Mouse (Mus musculus) intestine, embryonic 16.5 days (tissue): ENCODE measurements at regions not wholly inside any gene's neighbourhood (a gene's known extent, or its start where the extent isn't known, plus 50 kb on each side); places are given as distances from the start of the nearest gene placed in this dataset.

Experiments used
- ATAC-seq: fragments of 200-750 bp; cut with Nextera tagmentation; 2 replicates; pipeline ENCODE4 v1.8.0; 2017; ENCODE audit warnings: moderate TSS enrichment, moderate library complexity
- H3K27ac ChIP-seq: fragments of 300-500 bp; sonication (generic); 2 replicates; pipeline ENCODE4 v1.5.1; 2014; ENCODE audit warnings: mild to moderate bottlenecking, low read length
- H3K27me3 ChIP-seq: fragments of 300-500 bp; sonication (generic); replicated peaks from 2 replicates; pipeline ENCODE4 v1.6.1; 2014; ENCODE audit warnings: low read length, control low read depth, mixed read lengths; ENCODE audit not compliant: control insufficient read depth, insufficient read depth
- H3K36me3 ChIP-seq: fragments of 300-500 bp; sonication (generic); 2 replicates; pipeline ENCODE4 v1.6.1; 2014; ENCODE audit warnings: low read length, control low read depth; ENCODE audit not compliant: control insufficient read depth, insufficient read depth
- H3K4me1 ChIP-seq: fragments of 300-500 bp; sonication (generic); 2 replicates; pipeline ENCODE4 v1.6.1; 2014; ENCODE audit warnings: low read length, control low read depth, mixed read lengths; ENCODE audit not compliant: control insufficient read depth, insufficient read depth
- H3K4me2 ChIP-seq: fragments of 300-500 bp; sonication (generic); 2 replicates; pipeline ENCODE4 v1.6.1; 2014; ENCODE audit warnings: low read depth, low read length, control low read depth
- H3K4me3 ChIP-seq: fragments of 300-500 bp; sonication (generic); 2 replicates; pipeline ENCODE4 v1.5.1; 2014; ENCODE audit warnings: mild to moderate bottlenecking, low read length
- H3K9ac ChIP-seq: fragments of 300-500 bp; sonication (generic); 2 replicates; pipeline ENCODE4 v1.6.1; 2014; ENCODE audit warnings: low read depth, low read length
- H3K9me3 ChIP-seq: fragments of 300-500 bp; sonication (generic); 2 replicates; pipeline ENCODE4 v1.6.1; 2016; ENCODE audit warnings: low read length, control low read depth; ENCODE audit not compliant: control insufficient read depth
- WGBS: fragments of 180-500 bp; shearing (Covaris S2); extraction: QIAGEN DNeasy Blood & Tissue Kit; methylation state at CpG from one replicate; pipeline ENCODE4 v1.1.7; 2014; 5-methylcytosine and 5-hydroxymethylcytosine counted together

DNA sequence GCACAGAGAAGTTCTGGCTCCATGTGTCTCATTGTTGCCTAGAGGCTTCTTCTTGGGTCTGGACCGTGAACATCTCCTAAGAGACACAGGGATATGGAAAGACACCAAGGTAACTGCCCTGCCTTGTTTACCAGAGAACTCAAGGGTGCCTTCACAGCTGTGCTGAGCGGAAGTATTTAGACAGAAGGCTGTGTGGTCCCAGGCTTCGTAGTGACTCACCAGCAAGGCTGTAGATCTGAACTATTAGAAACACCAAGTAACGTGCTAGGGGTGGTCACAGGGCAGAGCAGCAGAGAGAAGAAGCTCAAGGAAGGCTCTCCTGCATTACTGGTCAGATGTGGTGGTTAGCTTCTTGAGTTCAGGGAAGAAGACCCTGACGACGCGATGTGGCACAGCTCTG, 51.6 kb upstream of the Lpp start:
- Histone ChIP-seq H3K9me3 (no peaks in the 10 kb centered on the region), H3K4me2 (no peak overlapping the region), H3K27ac (no peak overlapping the region), H3K4me3 (no peak overlapping the region), H3K4me1 (peaks cover 6% of the 10 kb centered on the region; the same call in 1 of the 2 replicates), H3K36me3 (no peaks in the 10 kb centered on the region), H3K9ac (no peak overlapping the region), H3K27me3 (no peaks in the 10 kb centered on the region)
- no peak for ATAC-seq
- WGBS: 79% methylated on average over 7 of the region's 7 CpGs

DNA sequence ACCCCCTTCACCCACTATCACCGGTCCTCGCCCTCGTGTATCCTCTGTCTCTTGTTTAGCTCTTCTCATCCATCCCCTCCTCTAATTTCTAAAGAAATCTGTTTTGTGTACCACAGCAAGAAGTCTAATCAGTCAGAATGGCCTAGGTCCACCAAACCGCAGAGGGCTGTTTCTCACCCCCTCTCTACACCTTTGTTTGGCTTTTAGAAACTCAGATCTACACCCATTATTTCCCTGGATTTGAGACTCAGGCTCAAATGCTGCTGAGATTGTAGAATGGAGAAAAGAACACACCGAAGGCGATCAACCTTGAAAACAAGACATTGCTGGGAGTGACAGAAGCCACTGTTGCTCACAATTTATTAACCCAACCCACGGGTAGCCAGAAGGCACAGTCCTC, 52.7 kb upstream of the Lpp start:
- Histone ChIP-seq H3K27me3 (no peaks in the 10 kb centered on the region), H3K4me3 (no peak overlapping the region), H3K9ac (no peak overlapping the region), H3K4me2 (no peak overlapping the region), H3K36me3 (no peaks in the 10 kb centered on the region), H3K27ac (no peak overlapping the region), H3K9me3 (no peaks in the 10 kb centered on the region), H3K4me1 (peaks cover 6% of the 10 kb centered on the region; the same call in 1 of the 2 replicates)
- ATAC-seq: no peak
- 77% methylated on average over 7 of the region's 7 CpGs for WGBS

DNA sequence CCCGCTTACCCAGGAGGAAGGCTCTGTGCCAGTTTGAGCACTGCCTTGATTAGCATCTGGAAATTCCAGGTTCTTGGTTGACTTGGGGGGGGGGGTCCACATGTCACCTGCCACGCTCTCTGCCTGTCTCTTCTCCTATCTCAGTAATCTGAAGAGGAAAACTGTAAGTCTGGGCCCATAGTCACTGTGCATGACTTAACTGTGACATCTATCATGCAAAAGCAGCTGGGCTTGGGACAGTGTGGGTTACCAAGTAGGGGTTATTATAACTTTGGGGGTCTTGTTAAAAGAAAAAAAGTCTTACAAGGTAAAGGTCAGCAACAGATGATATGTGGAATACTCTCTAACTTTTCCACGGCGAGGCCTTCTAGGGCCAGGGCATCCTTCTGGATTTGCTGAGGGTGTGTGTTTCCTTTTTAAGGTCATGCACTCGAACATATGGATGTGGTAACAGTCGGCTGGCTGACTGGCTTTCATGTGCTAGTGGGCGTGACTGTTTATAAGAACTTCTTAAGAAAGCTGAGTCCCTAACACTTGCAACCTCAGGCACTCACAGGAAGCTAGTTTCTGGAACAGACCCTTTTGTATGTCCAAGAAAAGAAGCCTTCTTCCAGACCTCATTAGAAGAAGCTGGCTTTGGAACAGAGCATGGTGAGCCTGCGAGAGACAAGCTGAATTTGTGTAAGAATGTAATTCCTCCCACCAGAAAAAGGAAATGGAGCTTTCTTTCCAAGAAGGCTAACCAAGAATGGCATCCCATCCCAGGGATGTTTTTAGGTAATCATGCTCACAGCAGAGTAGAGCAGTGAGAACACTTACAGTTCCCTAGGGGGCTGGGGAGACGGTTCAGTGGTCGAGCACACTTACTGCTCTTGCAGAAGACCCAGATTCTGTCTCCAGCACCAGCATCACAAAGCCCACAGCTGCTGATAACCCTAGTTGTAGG, 53.7 kb upstream of the Lpp start:
- ATAC-seq: 0 out of 2 replicates have a peak, but pooled peaks have one; percentile 55
- Histone ChIP-seq H3K27me3 (no peaks in the 10 kb centered on the region), H3K36me3 (no peaks in the 10 kb centered on the region), H3K9ac (no peak overlapping the region), H3K4me2 (no peak overlapping the region), H3K27ac (no peak overlapping the region), H3K9me3 (no peaks in the 10 kb centered on the region), H3K4me1 (peaks cover 6% of the 10 kb centered on the region; the same call in 1 of the 2 replicates), H3K4me3 (no peak overlapping the region)
- WGBS: 46% methylated on average over 10 of the region's 10 CpGs

DNA sequence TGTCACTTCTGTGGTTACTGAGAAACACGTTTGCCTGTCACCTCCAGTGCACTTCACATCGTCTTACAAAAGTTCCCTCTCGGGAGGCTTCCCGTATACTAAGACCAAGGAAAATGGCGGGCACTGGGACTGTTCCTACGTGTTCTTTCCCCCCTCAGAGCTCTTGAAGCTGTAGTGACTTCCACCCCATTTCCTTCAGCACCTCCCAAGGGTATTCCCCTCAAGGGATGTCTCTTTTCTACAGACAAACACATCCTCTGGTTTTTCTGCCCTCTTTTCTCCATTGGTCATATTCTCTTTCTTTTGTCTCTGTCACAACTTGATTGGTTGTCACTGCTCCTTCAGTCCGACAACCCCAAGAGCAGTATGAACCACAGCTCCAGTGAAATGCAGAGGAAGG, 54.9 kb upstream of the Lpp start:
- 87% methylated on average over 7 of the region's 7 CpGs for WGBS
- H3K9ac ChIP-seq: no peak overlapping the region
- H3K36me3 ChIP-seq: no peaks in the 10 kb centered on the region
- H3K4me1 ChIP-seq: peaks cover 6% of the 10 kb centered on the region; the same call in 1 of the 2 replicates
- no peaks in the 10 kb centered on the region for H3K27me3 ChIP-seq
- H3K27ac ChIP-seq: no peak overlapping the region
- ATAC-seq: no peak
- H3K4me2 ChIP-seq: no peak overlapping the region
- no peaks in the 10 kb centered on the region for H3K9me3 ChIP-seq
- no peak overlapping the region for H3K4me3 ChIP-seq

DNA sequence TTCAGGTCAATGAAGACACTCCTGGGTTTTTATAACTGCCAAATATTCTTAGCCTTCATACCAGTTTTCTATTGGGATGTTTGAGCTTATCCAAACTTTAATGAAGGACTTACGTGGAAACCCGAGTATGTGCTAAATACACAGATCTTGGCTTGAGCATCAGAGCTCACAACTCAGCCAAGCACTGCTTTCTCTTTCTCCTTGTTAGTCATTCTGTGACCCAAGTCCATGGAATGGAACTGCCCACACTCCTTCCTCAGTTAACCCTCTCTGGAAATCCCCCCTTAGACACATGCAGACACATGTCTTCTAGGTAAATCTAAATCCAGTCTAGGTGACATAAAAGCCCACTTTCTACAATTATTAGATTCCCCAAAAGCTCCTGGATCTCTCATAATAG, 58.9 kb upstream of the Lpp start:
- peaks cover 1% of the 10 kb centered on the region; the same call in 1 of the 2 replicates for H3K4me1 ChIP-seq
- H3K9me3 ChIP-seq: no peaks in the 10 kb centered on the region
- no peak overlapping the region for H3K9ac ChIP-seq
- no peak overlapping the region for H3K4me2 ChIP-seq
- WGBS: 73% methylated on average over 2 of the region's 2 CpGs
- H3K36me3 ChIP-seq: no peaks in the 10 kb centered on the region
- H3K27ac ChIP-seq: no peak overlapping the region
- no peak for ATAC-seq
- no peak overlapping the region for H3K4me3 ChIP-seq
- H3K27me3 ChIP-seq: no peaks in the 10 kb centered on the region

DNA sequence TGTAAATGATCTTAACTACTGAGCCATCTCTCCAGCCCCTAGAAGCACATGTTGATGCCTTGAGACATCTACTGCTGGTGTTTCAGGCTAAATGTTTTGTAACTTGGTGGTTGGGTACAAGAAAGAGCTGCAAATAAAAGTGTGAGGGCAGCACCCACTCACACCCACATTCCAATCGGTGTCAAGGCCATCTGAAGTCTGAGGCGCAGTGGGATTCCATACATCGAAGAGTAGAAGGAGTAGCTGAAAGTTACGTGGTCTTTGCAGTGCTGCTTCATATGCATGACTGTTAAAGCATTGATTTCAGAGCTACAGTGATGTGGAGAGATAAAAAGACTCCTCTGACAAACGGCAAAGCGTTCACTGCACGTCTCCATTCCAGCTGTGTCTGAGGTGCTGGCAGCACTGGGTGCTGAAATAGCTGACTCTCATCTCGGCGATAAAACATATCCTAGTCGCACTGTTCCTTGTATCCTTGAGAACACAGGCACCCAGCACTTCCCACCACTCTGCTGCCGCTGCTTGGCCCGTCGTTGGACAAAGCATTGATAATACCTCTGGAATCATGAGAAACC, 61.8 kb upstream of the Lpp start:
- 76% methylated on average over 13 of the region's 13 CpGs for WGBS
- Histone ChIP-seq H3K36me3 (no peaks in the 10 kb centered on the region), H3K4me2 (no peak overlapping the region), H3K4me1 (no peaks in the 10 kb centered on the region), H3K9ac (no peak overlapping the region), H3K4me3 (no peak overlapping the region), H3K27ac (no peak overlapping the region), H3K9me3 (no peaks in the 10 kb centered on the region), H3K27me3 (no peaks in the 10 kb centered on the region)
- no peak for ATAC-seq

DNA sequence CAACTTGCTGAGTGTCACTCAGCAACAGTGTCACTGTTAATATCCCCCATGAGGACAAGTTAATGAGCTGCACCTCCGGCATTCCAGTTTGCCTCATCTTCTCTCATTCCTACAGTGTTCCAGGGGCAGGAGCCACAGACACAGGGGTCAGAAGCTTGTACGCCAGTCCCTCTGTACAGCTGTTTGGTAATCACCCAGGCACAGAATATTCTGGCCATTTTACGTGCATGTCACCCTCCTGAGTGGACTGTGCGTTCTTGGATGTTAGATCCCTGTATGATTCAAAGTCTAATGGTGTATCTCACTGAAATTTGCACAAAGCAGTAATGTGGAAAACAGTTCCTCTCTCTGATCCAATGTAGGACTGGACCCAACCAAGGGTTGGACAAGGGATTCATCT, 66.7 kb upstream of the Lpp start:
- ATAC-seq: no peak
- 91% methylated on average over 4 of the region's 4 CpGs for WGBS

DNA sequence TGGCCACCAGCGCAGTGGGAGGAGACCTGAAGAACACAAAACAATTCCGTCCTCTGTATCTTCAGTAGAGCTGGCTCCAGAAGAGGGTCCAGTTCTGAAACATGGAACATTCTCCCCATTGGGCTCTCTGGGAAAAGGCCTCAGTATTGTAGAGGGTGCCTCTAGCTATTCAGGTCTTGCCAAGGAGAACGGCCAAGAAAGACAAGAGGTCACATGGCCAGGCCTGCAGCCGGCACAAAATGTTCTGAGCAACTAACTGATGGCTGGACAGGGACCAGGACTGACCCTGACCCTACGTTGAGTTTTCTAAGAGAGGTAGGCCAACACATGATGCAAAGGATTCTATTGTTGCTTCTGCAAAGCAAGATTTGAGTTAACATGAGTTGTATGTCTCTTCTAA, 67.3 kb upstream of the Lpp start:
- WGBS: 90% methylated on average over 5 of the region's 5 CpGs
- H3K27me3 ChIP-seq: no peaks in the 10 kb centered on the region
- no peak overlapping the region for H3K4me2 ChIP-seq
- H3K36me3 ChIP-seq: no peaks in the 10 kb centered on the region
- no peak for ATAC-seq
- H3K4me1 ChIP-seq: no peaks in the 10 kb centered on the region
- H3K4me3 ChIP-seq: no peak overlapping the region
- no peaks in the 10 kb centered on the region for H3K9me3 ChIP-seq
- H3K27ac ChIP-seq: no peak overlapping the region
- no peak overlapping the region for H3K9ac ChIP-seq

More for the DNA sequence above, 66.7 kb upstream of the Lpp start:
- H3K36me3 ChIP-seq: no peaks in the 10 kb centered on the region
- no peak overlapping the region for H3K4me2 ChIP-seq
- no peak overlapping the region for H3K9ac ChIP-seq
- no peaks in the 10 kb centered on the region for H3K4me1 ChIP-seq
- H3K9me3 ChIP-seq: no peaks in the 10 kb centered on the region
- H3K27ac ChIP-seq: no peak overlapping the region
- H3K4me3 ChIP-seq: no peak overlapping the region
- H3K27me3 ChIP-seq: no peaks in the 10 kb centered on the region

DNA sequence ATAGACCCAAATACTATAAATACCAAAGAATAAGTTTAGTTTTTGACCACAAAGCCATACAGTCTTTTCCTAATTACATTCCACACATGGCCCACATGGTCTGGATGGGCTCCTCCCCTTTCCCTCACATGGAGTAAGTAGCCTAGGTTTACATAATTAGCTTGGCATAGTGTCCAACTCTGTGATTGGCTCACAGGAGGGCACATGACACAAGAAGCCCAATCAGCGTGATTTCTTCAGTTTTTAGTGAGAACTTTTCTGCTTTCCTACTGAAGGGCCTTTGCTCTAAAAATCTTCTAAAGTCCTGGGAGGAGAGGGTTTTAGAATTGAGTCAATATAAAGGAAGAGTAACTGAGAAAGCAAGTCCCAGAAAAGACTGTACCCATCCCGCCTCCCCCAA, 68.4 kb upstream of the Lpp start:
- Histone ChIP-seq H3K9me3 (no peaks in the 10 kb centered on the region), H3K27ac (no peak overlapping the region), H3K4me2 (no peak overlapping the region), H3K4me1 (no peaks in the 10 kb centered on the region), H3K36me3 (no peaks in the 10 kb centered on the region), H3K27me3 (no peaks in the 10 kb centered on the region), H3K4me3 (no peak overlapping the region), H3K9ac (no peak overlapping the region)
- WGBS: 89% methylated on average over 2 of the region's 2 CpGs
- no peak for ATAC-seq
